Mouse (Mus musculus) gastrocnemius, adult 2 months (tissue): ENCODE measurements around the gene Sema4d. TPM values are rescaled to one million over a fixed set of nuclear protein-coding genes. Genes with fewer than 3 reads are reported as not detected.
A peak's percentile ranks its signal among the peaks of the same experiment; 100 is the strongest.

Experiments used
- DNase-seq: peaks from one replicate; pipeline ENCODE4 v3.0.0; 2022
- H3K27ac ChIP-seq: fragments of 200-600 bp; 2 replicates; pipeline ENCODE4 v1.8.1; 2022; ENCODE audit warnings: mild to moderate bottlenecking
- H3K4me3 ChIP-seq: fragments of 200-600 bp; 2 replicates; pipeline ENCODE4 v1.8.1; 2022; ENCODE audit warnings: mild to moderate bottlenecking, moderate library complexity
- CTCF ChIP-seq: fragments of 200-600 bp; IDR thresholded peaks from 2 replicates; pipeline ENCODE4 v1.8.1; 2022; ENCODE audit warnings: antibody characterized with exemption, mild to moderate bottlenecking, moderate library complexity
- intact Hi-C: fragments of 180-260 bp; cut with DNase I; formaldehyde crosslinking; loops from one replicate; pipeline ENCODE4 v1.15.1; 2025
- total RNA-seq, 2 experiments: library from RNA; stranded (reverse); gene quantifications; 2 replicates each; pipeline ENCODE4 v1.2.3; 2021

Gene Sema4d
- total RNA-seq, 2 experiments from 2014 or later = 110 to 132 TPM

DNA sequence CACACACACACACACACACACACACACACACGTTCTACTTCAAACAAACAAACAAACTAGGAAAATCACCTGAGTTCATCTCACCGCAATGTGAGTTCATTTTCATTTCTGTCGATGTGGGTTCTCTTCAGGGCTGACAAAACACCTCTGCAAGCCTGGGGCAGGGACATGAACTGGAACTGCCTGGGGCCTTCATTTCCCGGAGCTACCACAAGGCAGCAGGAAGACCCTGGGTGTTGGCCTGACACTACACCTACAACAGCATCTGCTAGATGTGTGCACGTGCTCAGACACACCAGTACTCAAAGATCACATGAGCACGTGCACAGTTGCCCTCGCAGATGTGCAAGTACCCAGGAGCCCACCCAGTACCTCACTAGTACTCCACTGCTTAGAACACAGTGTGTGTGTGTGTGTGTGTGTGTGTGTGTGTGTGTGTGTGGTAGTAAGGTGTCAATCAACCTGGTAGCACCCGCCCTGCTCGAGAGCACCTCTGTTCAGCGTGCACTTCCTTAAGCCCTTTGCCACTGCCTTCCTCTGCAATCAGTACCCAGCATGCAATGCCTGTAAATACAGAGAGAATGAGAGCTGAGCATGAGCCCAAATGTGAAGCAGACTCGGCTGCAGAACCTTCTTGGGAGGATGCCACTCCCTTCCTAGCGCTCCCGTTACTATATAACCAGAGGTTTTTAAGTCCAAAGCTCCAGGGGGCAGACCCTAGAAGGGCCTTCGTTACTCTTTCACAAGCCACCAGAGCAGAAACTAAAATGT lies 25.4 kb downstream of the Sema4d start:
- Histone ChIP-seq H3K27ac (no peak overlapping the region), H3K4me3 (no peak overlapping the region)
- intact Hi-C loops = no loop called here
- no peak for DNase-seq
- TF ChIP-seq CTCF = no peak

- no peak for DNase-seq
- TF ChIP-seq CTCF = no peak
- Histone ChIP-seq H3K27ac (no peak overlapping the region), H3K4me3 (no peak overlapping the region)
- intact Hi-C loops = no loop called here
Measured at GRCm38 (mm10) chr13:51767513-51767912, 26.0 kb downstream of the Sema4d start.

- TF ChIP-seq CTCF = no peak
- DNase-seq = no peak
- no peak overlapping the region for H3K27ac ChIP-seq
- H3K4me3 ChIP-seq = no peak overlapping the region
- intact Hi-C loops = no loop called here
Measured at GRCm38 (mm10) chr13:51766756-51767155, 26.8 kb downstream of the Sema4d start.

DNA sequence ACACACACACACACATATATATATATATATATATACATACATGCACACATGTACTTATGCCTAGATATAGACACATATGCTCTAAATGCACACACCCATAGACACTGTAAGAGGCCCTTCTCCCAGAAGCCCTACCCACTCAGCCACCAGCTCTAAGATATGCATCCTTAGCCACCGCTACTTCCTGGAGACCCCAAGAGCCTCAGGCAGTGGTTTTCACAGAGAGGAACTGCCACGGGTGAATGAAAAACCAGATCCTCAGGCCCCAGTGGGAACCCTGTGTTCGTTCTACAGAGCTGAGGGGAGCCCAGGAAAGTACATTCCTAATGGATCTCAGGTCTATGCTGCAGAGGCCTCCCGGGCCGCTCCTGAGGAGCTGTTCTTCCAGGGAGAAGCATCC lies 28.2 kb downstream of the Sema4d start:
- TF ChIP-seq CTCF = no peak
- Histone ChIP-seq H3K4me3 (no peak overlapping the region), H3K27ac (no peak overlapping the region)
- DNase-seq = no peak
- intact Hi-C loops = no loop called here

GRCm38 (mm10) chr13:51763019-51763698 lies 30.4 kb downstream of the Sema4d start:
- H3K27ac ChIP-seq = peak overlapping the region; percentile 16; the same call in 1 of the 2 replicates

GRCm38 (mm10) chr13:51761186-51761813 lies 32.2 kb downstream of the Sema4d start:
- intact Hi-C loops = no loop called here
- no peak for DNase-seq
- TF ChIP-seq CTCF = no peak
- Histone ChIP-seq H3K4me3 (no peak overlapping the region), H3K27ac (peak overlapping the region; percentile 46; the same call in 1 of the 2 replicates)

More at GRCm38 (mm10) chr13:51763019-51763698, 30.4 kb downstream of the Sema4d start:
- no peak for TF ChIP-seq CTCF
- no peak overlapping the region for H3K4me3 ChIP-seq
- DNase-seq = no peak
- intact Hi-C loops = no loop called here

DNA sequence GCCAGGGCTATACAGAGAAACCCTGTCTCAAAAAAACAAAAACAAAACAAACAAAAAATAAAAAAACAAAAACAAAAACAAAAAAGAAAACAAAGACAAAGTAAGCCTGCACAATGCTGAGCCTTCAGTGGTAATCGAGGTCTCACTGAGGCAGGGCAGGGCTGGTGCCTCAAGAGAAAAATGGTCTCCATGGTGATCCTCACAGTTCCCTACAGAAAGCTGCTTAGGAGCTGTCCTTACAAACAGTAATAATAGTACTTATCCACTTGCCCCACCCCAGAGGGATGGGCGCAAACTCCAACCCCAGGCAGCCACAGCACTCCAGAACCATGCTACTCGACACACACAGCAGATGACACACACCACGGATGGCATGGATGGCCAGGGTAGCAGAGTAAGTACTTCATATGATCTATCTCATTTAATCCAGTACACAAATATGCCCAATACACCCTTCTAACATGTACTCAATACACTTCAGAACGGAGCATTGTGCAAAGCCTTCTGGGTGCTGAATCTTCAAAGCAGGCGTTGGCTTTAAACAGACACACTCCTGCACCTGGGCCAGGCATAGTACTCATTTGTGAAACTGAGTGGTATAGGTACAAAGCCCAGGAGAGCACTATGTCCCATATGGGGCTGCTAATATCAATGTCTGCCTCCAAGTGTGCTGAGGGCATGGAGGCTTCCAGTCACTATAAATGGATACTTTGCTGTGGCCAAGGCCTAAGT lies 34.1 kb downstream of the Sema4d start:
- DNase-seq = no peak
- Histone ChIP-seq H3K27ac (no peak overlapping the region), H3K4me3 (no peak overlapping the region)
- intact Hi-C loops = no loop called here
- TF ChIP-seq CTCF = no peak

DNA sequence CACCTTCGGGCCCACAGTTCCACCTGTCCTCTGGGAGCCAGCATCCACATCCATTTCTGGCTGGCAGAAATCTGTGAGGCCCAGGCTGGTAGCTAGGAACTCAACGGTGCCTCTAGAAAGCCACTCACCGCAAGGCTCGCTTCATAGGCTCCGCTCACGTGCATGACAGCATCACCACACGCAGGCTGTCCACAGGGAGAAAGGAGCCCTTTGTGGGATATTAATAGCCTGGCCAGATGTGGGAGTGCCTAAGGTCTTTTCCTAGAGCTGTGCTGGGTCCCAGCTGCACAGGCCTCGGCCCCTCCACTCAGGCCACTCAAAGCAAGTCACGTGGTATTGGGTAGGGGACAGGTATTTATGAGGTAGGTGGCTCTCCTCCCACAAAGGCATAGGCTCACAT lies 35.1 kb downstream of the Sema4d start:
- Histone ChIP-seq H3K4me3 (no peak overlapping the region), H3K27ac (no peak overlapping the region)
- DNase-seq = no peak
- intact Hi-C loops = no loop called here
- no peak for TF ChIP-seq CTCF

GRCm38 (mm10) chr13:51757099-51757498 lies 36.4 kb downstream of the Sema4d start:
- TF ChIP-seq CTCF = no peak
- Histone ChIP-seq H3K27ac (peak overlapping the region; percentile 82), H3K4me3 (no peak overlapping the region)
- DNase-seq = no peak
- intact Hi-C loops = no loop called here

GRCm38 (mm10) chr13:51756563-51756962 lies 37.0 kb downstream of the Sema4d start:
- intact Hi-C loops = no loop called here

GRCm38 (mm10) chr13:51756019-51756418 lies 37.5 kb downstream of the Sema4d start:
- H3K4me3 ChIP-seq = peak overlapping the region; percentile 2; the same call in 1 of the 2 replicates
- no peak for TF ChIP-seq CTCF
- no peak for DNase-seq
- peak overlapping the region; percentile 82 for H3K27ac ChIP-seq
- intact Hi-C loops = no loop called here

More at GRCm38 (mm10) chr13:51756563-51756962, 37.0 kb downstream of the Sema4d start:
- TF ChIP-seq CTCF = no peak
- Histone ChIP-seq H3K27ac (peak overlapping the region; percentile 82), H3K4me3 (no peak overlapping the region; the same call in 1 of the 2 replicates)
- peak; percentile 61 for DNase-seq

DNA sequence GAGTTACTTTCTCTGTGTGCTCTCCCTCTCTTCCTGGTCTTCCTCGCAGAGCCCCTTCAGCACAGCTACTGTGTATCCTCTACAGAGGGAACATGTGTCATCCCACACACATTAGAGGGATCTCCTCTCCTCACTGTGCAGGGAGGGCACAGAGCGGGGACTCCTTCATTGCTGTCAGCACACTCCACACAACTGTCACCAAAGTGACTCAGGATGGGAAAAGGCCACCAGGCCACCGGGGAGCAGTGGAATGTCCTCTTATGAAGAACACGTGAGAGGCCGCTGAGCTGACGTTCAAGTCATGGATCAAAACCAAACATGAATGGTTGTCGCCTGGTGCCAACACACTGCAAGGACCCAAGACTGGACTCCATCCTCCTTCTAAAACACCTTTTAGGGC lies 38.0 kb downstream of the Sema4d start:
- no peak for DNase-seq
- no peak for TF ChIP-seq CTCF
- H3K4me3 ChIP-seq = no peak overlapping the region
- peak overlapping the region; percentile 82 for H3K27ac ChIP-seq
- intact Hi-C loops = no loop called here
